In the genomic region with DNA sequence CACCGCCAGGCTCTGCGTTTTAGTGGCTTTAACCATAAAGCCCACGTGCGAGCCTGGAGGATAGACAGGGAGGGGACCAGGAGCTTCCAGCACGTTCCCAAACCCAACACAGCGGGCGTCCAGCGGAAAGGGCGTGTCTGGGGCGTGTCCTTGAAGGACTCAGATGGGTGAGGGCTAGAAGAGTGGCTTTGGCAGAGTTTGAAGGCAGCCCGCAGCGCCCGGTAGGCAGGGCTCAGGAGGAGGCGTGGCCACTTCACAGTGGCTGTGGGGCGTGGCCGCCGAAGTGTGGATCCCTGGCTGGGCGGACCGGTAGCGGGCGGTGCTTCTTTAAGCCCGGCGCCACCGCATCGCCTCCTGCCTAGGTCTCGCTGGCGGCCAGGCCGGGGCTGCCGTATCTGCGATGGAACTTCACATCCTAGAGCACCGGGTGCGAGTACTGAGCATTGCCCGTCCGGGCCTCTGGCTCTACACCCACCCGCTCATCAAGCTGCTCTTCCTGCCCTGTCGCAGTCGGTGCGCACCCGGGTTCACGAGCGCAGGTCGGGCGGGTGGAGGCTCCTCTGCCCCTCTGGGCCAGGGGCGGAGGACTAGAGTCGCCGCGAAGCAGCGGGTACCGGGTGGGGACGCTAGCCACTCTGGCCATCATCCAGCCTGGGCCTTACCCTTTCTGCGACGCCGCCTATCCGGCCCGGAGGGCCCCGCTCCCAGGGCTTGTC, we compare ENCODE assay signal across 8 mouse cellular contexts. TPM values are rescaled to one million over a fixed set of nuclear protein-coding genes. Genes with fewer than 3 reads are reported as not detected.
A peak's percentile ranks its signal among the peaks of the same experiment; 100 is the strongest.
DNase-seq lines count a peak whose midpoint lies in the region; ATAC-seq lines count a peak whose summit lies in the region.

Gene Castor1 (plus strand): TSS at position 312 of the 716 bp plus-strand sequence.

- peak; percentile 88 for ATAC-seq in kidney, embryonic 15.5 days (replicated peaks; ENCODE audit: low FRiP score)
- peak; percentile 93 for ATAC-seq in liver, embryonic 13.5 days (ENCODE audit: low read depth)
- ATAC-seq in stomach, embryonic 15.5 days (ENCODE audit: insufficient read depth, low FRiP score, low read depth): peak; percentile 90

- peak within 1 kb of the TSS; percentile 56 for H3K9ac ChIP-seq in kidney, embryonic 15.5 days
- H3K9ac ChIP-seq in liver, embryonic 13.5 days: peak within 1 kb of the TSS; percentile 79
- peak within 1 kb of the TSS; percentile 55 for H3K9ac ChIP-seq in stomach, embryonic 15.5 days

- no peaks in the 10 kb centered on the region for H3K9me3 ChIP-seq in erythroblast, embryonic 14.5 days (ENCODE audit: control insufficient read depth, low read length)
- no peaks in the 10 kb centered on the region for H3K9me3 ChIP-seq in heart, embryonic 10.5 days
- H3K9me3 ChIP-seq in kidney, embryonic 15.5 days (replicated peaks): no peaks in the 10 kb centered on the region
- H3K9me3 ChIP-seq in liver, embryonic 13.5 days (replicated peaks): no peaks in the 10 kb centered on the region
- no peaks in the 10 kb centered on the region for H3K9me3 ChIP-seq in stomach, embryonic 15.5 days

- peak within 1 kb of the TSS; percentile 73 for H3K4me3 ChIP-seq in erythroblast, embryonic 14.5 days (replicated peaks)
- H3K4me3 ChIP-seq in heart, embryonic 10.5 days: peak within 1 kb of the TSS; percentile 64
- peak within 1 kb of the TSS; percentile 55 for H3K4me3 ChIP-seq in kidney, embryonic 15.5 days (replicated peaks)
- peak within 1 kb of the TSS; percentile 70 for H3K4me3 ChIP-seq in liver, embryonic 13.5 days (replicated peaks)
- peak within 1 kb of the TSS; percentile 51 for H3K4me3 ChIP-seq in stomach, embryonic 15.5 days (replicated peaks)

- H3K36me3 ChIP-seq in erythroblast, embryonic 14.5 days (ENCODE audit: control insufficient read depth): peaks cover 37% of the 10 kb centered on the region
- H3K36me3 ChIP-seq in heart, embryonic 10.5 days: peaks cover 25% of the 10 kb centered on the region
- peaks cover 26% of the 10 kb centered on the region for H3K36me3 ChIP-seq in kidney, embryonic 15.5 days
- H3K36me3 ChIP-seq in liver, embryonic 13.5 days: peaks cover 20% of the 10 kb centered on the region
- H3K36me3 ChIP-seq in stomach, embryonic 15.5 days: peaks cover 18% of the 10 kb centered on the region

- peaks cover 23% of the 10 kb centered on the region for H3K27me3 ChIP-seq in erythroblast, embryonic 14.5 days (ENCODE audit: control insufficient read depth)
- H3K27me3 ChIP-seq in heart, embryonic 10.5 days (ENCODE audit: insufficient read depth, poor library complexity, severe bottlenecking): peaks cover 25% of the 10 kb centered on the region
- H3K27me3 ChIP-seq in kidney, embryonic 15.5 days: peaks cover 15% of the 10 kb centered on the region
- H3K27me3 ChIP-seq in liver, embryonic 13.5 days: peaks cover 22% of the 10 kb centered on the region
- H3K27me3 ChIP-seq in stomach, embryonic 15.5 days (replicated peaks): no peaks in the 10 kb centered on the region

- DNase-seq in B cell, adult 2 months: peak; percentile 87 to 88
- peak; percentile 46 to 74 for DNase-seq in adrenal gland, postnatal 4 days (ENCODE audit: low spot score in 2 of 2)
- DNase-seq in heart, embryonic 10.5 days (ENCODE audit: low spot score): peak; percentile 96
- DNase-seq in liver, embryonic 13.5 days: peak; percentile 95
- peak; percentile 80 for DNase-seq in neural tube, embryonic 10.5 days (ENCODE audit: extremely low spot score, low spot score)

- peaks cover 63% of the 10 kb centered on the region for H3K4me1 ChIP-seq in erythroblast, embryonic 14.5 days (ENCODE audit: control insufficient read depth)
- peaks cover 37% of the 10 kb centered on the region for H3K4me1 ChIP-seq in heart, embryonic 10.5 days
- peaks cover 23% of the 10 kb centered on the region for H3K4me1 ChIP-seq in kidney, embryonic 15.5 days
- H3K4me1 ChIP-seq in liver, embryonic 13.5 days (replicated peaks): peaks cover 53% of the 10 kb centered on the region
- H3K4me1 ChIP-seq in stomach, embryonic 15.5 days: peaks cover 29% of the 10 kb centered on the region

- 1% methylated on average over 56 of the region's 56 CpGs for WGBS in heart, embryonic 10.5 days
- WGBS in kidney, embryonic 15.5 days: 2% methylated on average over 56 of the region's 56 CpGs
- 1% methylated on average over 56 of the region's 56 CpGs for WGBS in liver, embryonic 13.5 days (ENCODE audit: insufficient replicate concordance)
- WGBS in stomach, embryonic 15.5 days: 2% methylated on average over 56 of the region's 56 CpGs

- H3K4me2 ChIP-seq in kidney, embryonic 15.5 days: peak within 1 kb of the TSS; percentile 97
- H3K4me2 ChIP-seq in liver, embryonic 13.5 days: peak within 1 kb of the TSS; percentile 99
- peak within 1 kb of the TSS; percentile 98 for H3K4me2 ChIP-seq in stomach, embryonic 15.5 days

- H3K27ac ChIP-seq in heart, embryonic 10.5 days: peak within 1 kb of the TSS; percentile 80
- H3K27ac ChIP-seq in kidney, embryonic 15.5 days: 0 out of 2 replicates have a peak within 1 kb of the TSS, but pooled peaks have one; percentile 45
- H3K27ac ChIP-seq in liver, embryonic 13.5 days: peak within 1 kb of the TSS; percentile 66
- H3K27ac ChIP-seq in stomach, embryonic 15.5 days: peak within 1 kb of the TSS; percentile 73; the same call in 1 of the 2 replicates

RNA-seq across cellular contexts. Expression of gene Castor1, which starts in this region (rescaled TPM):
- 1 to 10 TPM; 6.3 to 6.6 TPM for total RNA-seq in adrenal gland, postnatal 4 days (2021)
- 0.18 and 0.26 TPM in 2 replicates for polyA plus RNA-seq in erythroblast, embryonic 14.5 days (2012)
- polyA plus RNA-seq in heart, embryonic 10.5 days (2016; fragmentation: Nextera tagmentation; extraction: Ambion mirVana): 1.5 and 1.7 TPM in 2 replicates
- 6.0 and 6.5 TPM in 2 replicates for polyA plus RNA-seq in kidney, embryonic 15.5 days (2015; fragmentation: Nextera tagmentation; extraction: Ambion mirVana)
- polyA plus RNA-seq in liver, embryonic 13.5 days (2015; fragmentation: Nextera tagmentation; extraction: Ambion mirVana): 1.9 and 2.1 TPM in 2 replicates
- 3.8 and 4.8 TPM in 2 replicates for polyA plus RNA-seq in stomach, embryonic 15.5 days (2015; fragmentation: Nextera tagmentation; extraction: Ambion mirVana)

Comparison
In these comparisons a context has a peak if more than half of its experiments do, and no peak if none do; other contexts are left out.
1. Peak in every context shown above with its lines: DNase-seq, ATAC-seq, H3K4me3 ChIP-seq and H3K27ac ChIP-seq.